Mouse (Mus musculus) liver, postnatal 0 days (tissue): Measurements from ENCODE around the gene Rpl9-ps6. TPM values are rescaled to one million over a fixed set of nuclear protein-coding genes. Genes with fewer than 3 reads are reported as not detected.

Source experiments
- ATAC-seq: fragments of 200-750 bp; cut with Nextera tagmentation; 2 replicates; pipeline ENCODE4 v1.8.0; 2017; ENCODE audit warnings: mild to moderate bottlenecking, moderate library complexity
- DNase-seq: peaks from one replicate; pipeline ENCODE4 v3.0.0-alpha.2; 2016
- H3K27ac ChIP-seq: fragments of 300-500 bp; sonication (generic); 2 replicates; pipeline ENCODE4 v1.5.1; 2014; ENCODE audit warnings: antibody characterized with exemption, moderate library complexity, mild to moderate bottlenecking, low read depth
- H3K27me3 ChIP-seq: fragments of 300-500 bp; sonication (generic); 2 replicates; pipeline ENCODE4 v1.6.1; 2014; ENCODE audit warnings: low read length, control low read depth, mixed read lengths; ENCODE audit not compliant: insufficient read depth
- H3K36me3 ChIP-seq: fragments of 300-500 bp; sonication (generic); replicated peaks from 2 replicates; pipeline ENCODE4 v1.6.1; 2014; ENCODE audit warnings: mild to moderate bottlenecking, control low read depth, low read length, moderate library complexity, mixed read lengths; ENCODE audit not compliant: insufficient read depth
- H3K4me1 ChIP-seq: fragments of 300-500 bp; sonication (generic); 2 replicates; pipeline ENCODE4 v1.6.1; 2014; ENCODE audit warnings: antibody characterized with exemption, mild to moderate bottlenecking, control low read depth; ENCODE audit not compliant: insufficient read depth
- H3K4me2 ChIP-seq: fragments of 300-500 bp; sonication (generic); 2 replicates; pipeline ENCODE4 v1.6.1; 2014; ENCODE audit warnings: low read depth, mild to moderate bottlenecking, low read length, moderate library complexity, mixed read lengths
- H3K4me3 ChIP-seq: fragments of 300-500 bp; sonication (generic); 2 replicates; pipeline ENCODE4 v1.5.1; 2014; ENCODE audit warnings: low read depth, low read length
- H3K9ac ChIP-seq: fragments of 300-500 bp; sonication (generic); replicated peaks from 2 replicates; pipeline ENCODE4 v1.6.1; 2014; ENCODE audit warnings: mild to moderate bottlenecking, moderate library complexity
- H3K9me3 ChIP-seq: fragments of 300-500 bp; sonication (generic); 2 replicates; pipeline ENCODE4 v1.6.1; 2016; ENCODE audit warnings: mild to moderate bottlenecking, control low read depth, low read length, mixed read lengths
- CTCF ChIP-seq: sonication (generic); IDR thresholded peaks from 2 replicates; pipeline ENCODE4 v1.5.1; 2016; ENCODE audit warnings: antibody characterized with exemption, low read depth
- EP300 ChIP-seq: IDR thresholded peaks from 2 replicates; pipeline ENCODE4 v1.6.1; 2016; ENCODE audit warnings: antibody characterized with exemption, low read depth, mild to moderate bottlenecking
- WGBS: fragments of 180-500 bp; shearing (Covaris S2); extraction: QIAGEN DNeasy Blood & Tissue Kit; methylation state at CpG from one replicate; pipeline ENCODE4 v1.1.7; 2014; ENCODE audit not compliant: insufficient replicate concordance; 5-methylcytosine and 5-hydroxymethylcytosine counted together
- polyA plus RNA-seq: library from polyadenylated mRNA; unstranded; fragments of >200 nt; fragmentation: Nextera tagmentation; extraction: Ambion mirVana; gene quantifications from 2 replicates; pipeline ENCODE4 v1.2.1, GENCODE M21; 2015

The Rpl9-ps6 gene
- 73.3 and 76.3 TPM in 2 replicates for polyA plus RNA-seq

GRCm38 (mm10) chr19:32466478-32466877, at the start of gene Rpl9-ps6:
Gene Rpl9-ps6, minus strand, starts transcription at chr19:32466578.
- Histone ChIP-seq H3K4me3 (no peak within 1 kb of the TSS), H3K4me1 (peaks cover 3% of the 10 kb centered on the region; the same call in 1 of the 2 replicates), H3K27me3 (no peaks in the 10 kb centered on the region), H3K9ac (no peak within 1 kb of the TSS), H3K4me2 (no peak within 1 kb of the TSS), H3K9me3 (no peaks in the 10 kb centered on the region), H3K27ac (no peak within 1 kb of the TSS), H3K36me3 (no peaks in the 10 kb centered on the region)
- 77% methylated on average over 5 of the region's 6 CpGs for WGBS
- TF ChIP-seq EP300 (no peak), CTCF (no peak)
- no peak for DNase-seq
- ATAC-seq, result no peak

DNA sequence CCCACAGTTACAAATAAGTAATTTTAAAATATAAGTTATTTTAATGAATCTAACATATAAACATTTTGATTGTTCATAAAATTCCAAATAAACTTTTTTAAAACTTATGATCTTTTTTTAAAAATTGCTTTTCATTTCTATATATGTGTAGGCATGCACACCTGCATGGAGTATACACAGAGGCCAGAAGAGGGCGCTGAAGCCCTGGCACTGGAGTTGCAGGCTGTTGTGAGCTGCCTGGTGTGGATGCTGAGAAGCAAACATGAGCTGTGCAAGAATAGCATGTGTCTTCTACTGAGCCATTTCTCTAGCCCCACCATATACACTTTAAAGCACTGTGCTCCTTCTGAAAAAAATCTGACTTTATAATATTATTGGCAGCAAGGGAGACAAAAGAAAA, 46.1 kb upstream of the Rpl9-ps6 start:
- 48% methylated on average over 1 of the region's 1 CpGs for WGBS
- H3K27ac ChIP-seq, result no peak overlapping the region
- H3K4me3 ChIP-seq, result no peak overlapping the region
- peaks cover 26% of the 10 kb centered on the region for H3K4me1 ChIP-seq
- DNase-seq (no peak), ATAC-seq (no peak)
- H3K4me2 ChIP-seq, result no peak overlapping the region
- no peak overlapping the region for H3K9ac ChIP-seq
- H3K27me3 ChIP-seq, result no peaks in the 10 kb centered on the region
- peaks cover 55% of the 10 kb centered on the region for H3K36me3 ChIP-seq
- TF ChIP-seq CTCF (peak; percentile 59), EP300 (no peak)
- 0 out of 2 replicates have a peak, but pooled peaks cover 3% of the 10 kb centered on the region for H3K9me3 ChIP-seq

GRCm38 (mm10) chr19:32510962-32511361, 44.6 kb upstream of the Rpl9-ps6 start:
- peaks cover 34% of the 10 kb centered on the region for H3K4me1 ChIP-seq
- no peak overlapping the region for H3K4me3 ChIP-seq
- no peaks in the 10 kb centered on the region for H3K27me3 ChIP-seq
- TF ChIP-seq EP300, result peak; percentile 84
- TF ChIP-seq CTCF, result no peak
- peaks cover 53% of the 10 kb centered on the region for H3K36me3 ChIP-seq
- peak overlapping the region; percentile 19; the same call in 1 of the 2 replicates for H3K4me2 ChIP-seq
- peak overlapping the region; percentile 70 for H3K27ac ChIP-seq
- no peak overlapping the region for H3K9ac ChIP-seq
- DNase-seq, result no peak
- 56% methylated on average over 6 of the region's 6 CpGs for WGBS
- peak; percentile 77 for ATAC-seq
- 0 out of 2 replicates have a peak, but pooled peaks cover 3% of the 10 kb centered on the region for H3K9me3 ChIP-seq

DNA sequence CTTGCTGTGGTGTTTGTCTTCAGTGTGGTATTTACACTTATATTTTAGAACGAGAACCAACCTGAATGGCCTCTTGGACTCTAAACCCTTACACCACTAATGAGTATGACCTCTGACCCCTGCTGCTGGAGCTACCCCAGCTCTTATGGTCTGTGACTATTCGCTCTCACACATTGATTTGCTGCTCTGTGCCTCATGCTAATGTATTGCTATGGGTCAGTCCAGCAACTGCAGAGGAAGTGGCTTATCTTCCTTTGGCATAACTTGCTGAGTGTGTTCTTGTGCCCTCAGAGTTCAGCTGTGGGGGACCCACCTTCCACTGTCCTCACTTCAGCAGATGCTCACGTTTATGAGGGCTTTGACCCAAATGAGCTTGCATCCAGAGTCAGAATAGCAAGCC, 43.9 kb upstream of the Rpl9-ps6 start:
- Histone ChIP-seq H3K4me3 (no peak overlapping the region), H3K4me2 (peak overlapping the region; percentile 19), H3K9me3 (0 out of 2 replicates have a peak, but pooled peaks cover 3% of the 10 kb centered on the region), H3K36me3 (peaks cover 49% of the 10 kb centered on the region), H3K9ac (no peak overlapping the region), H3K4me1 (peaks cover 37% of the 10 kb centered on the region), H3K27ac (peak overlapping the region; percentile 70), H3K27me3 (no peaks in the 10 kb centered on the region)
- peak; percentile 83 for ATAC-seq
- WGBS, result 33% methylated on average over 3 of the region's 3 CpGs
- TF ChIP-seq EP300, result no peak
- no peak for TF ChIP-seq CTCF
- no peak for DNase-seq

DNA sequence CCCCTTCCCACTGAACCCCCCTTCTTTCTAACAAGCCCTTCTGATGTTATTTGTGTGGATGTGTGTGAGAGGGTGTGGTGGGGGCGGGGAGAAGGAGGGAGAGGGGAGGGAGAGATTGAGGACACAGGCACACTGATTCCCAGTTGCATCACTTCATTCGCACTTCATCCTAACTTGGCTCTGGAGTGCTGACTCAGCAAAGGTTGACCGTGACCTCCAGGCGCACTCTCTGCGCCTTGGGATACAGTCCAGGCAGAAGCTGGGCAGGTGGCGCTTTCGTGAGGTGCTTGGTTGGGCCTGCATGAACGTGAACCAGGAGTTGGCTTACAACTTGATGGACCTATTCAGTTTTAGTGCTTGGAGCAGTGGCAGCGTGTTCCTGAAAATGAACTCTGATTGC, 41.1 kb upstream of the Rpl9-ps6 start:
- no peak for TF ChIP-seq EP300
- no peak for TF ChIP-seq CTCF
- H3K4me2 ChIP-seq, result no peak overlapping the region
- ATAC-seq (no peak), DNase-seq (no peak)
- H3K4me1 ChIP-seq, result peaks cover 40% of the 10 kb centered on the region
- no peak overlapping the region; the same call in 1 of the 2 replicates for H3K27ac ChIP-seq
- H3K27me3 ChIP-seq, result no peaks in the 10 kb centered on the region
- H3K9me3 ChIP-seq, result 0 out of 2 replicates have a peak, but pooled peaks cover 3% of the 10 kb centered on the region
- H3K9ac ChIP-seq, result no peak overlapping the region
- no peak overlapping the region for H3K4me3 ChIP-seq
- H3K36me3 ChIP-seq, result peaks cover 40% of the 10 kb centered on the region
- WGBS, result 83% methylated on average over 9 of the region's 9 CpGs

- Histone ChIP-seq H3K36me3 (peaks cover 36% of the 10 kb centered on the region), H3K4me3 (no peak overlapping the region), H3K4me1 (peaks cover 40% of the 10 kb centered on the region), H3K9ac (no peak overlapping the region), H3K9me3 (0 out of 2 replicates have a peak, but pooled peaks cover 1% of the 10 kb centered on the region), H3K27ac (no peak overlapping the region; the same call in 1 of the 2 replicates), H3K27me3 (no peaks in the 10 kb centered on the region), H3K4me2 (no peak overlapping the region)
- ATAC-seq (no peak), DNase-seq (no peak)
- TF ChIP-seq CTCF, result no peak
- no peak for TF ChIP-seq EP300
- 86% methylated on average over 6 of the region's 6 CpGs for WGBS
Observed at GRCm38 (mm10) chr19:32507100-32507499, 40.7 kb upstream of the Rpl9-ps6 start.
